Mouse (Mus musculus) hindbrain, postnatal 0 days (tissue): Measurements from ENCODE around the gene Kcnk15. TPM values are rescaled to one million over a fixed set of nuclear protein-coding genes. Genes with fewer than 3 reads are reported as not detected.
A peak's percentile ranks its signal among the peaks of the same experiment; 100 is the strongest.

Experiments used
- ATAC-seq: fragments of 200-750 bp; cut with Nextera tagmentation; 2 replicates; pipeline ENCODE4 v1.8.0; 2017; ENCODE audit warnings: mild to moderate bottlenecking, moderate TSS enrichment, moderate library complexity
- DNase-seq: peaks from one replicate; pipeline ENCODE4 v3.0.0-alpha.2; 2015; ENCODE audit warnings: low spot score
- H3K27ac ChIP-seq: fragments of 300-500 bp; sonication (generic); 2 replicates; pipeline ENCODE4 v1.5.1; 2014; ENCODE audit warnings: mild to moderate bottlenecking
- H3K27me3 ChIP-seq: fragments of 300-500 bp; sonication (generic); 2 replicates; pipeline ENCODE4 v1.6.1; 2014; ENCODE audit warnings: low read length, mixed read lengths; ENCODE audit not compliant: insufficient read depth
- H3K36me3 ChIP-seq: fragments of 300-500 bp; sonication (generic); 2 replicates; pipeline ENCODE4 v1.6.1; 2014; ENCODE audit warnings: low read length, mixed read lengths; ENCODE audit not compliant: insufficient read depth
- H3K4me1 ChIP-seq: fragments of 300-500 bp; sonication (generic); 2 replicates; pipeline ENCODE4 v1.6.1; 2014; ENCODE audit warnings: antibody characterized with exemption, low read length, mixed read lengths; ENCODE audit not compliant: insufficient read depth
- H3K4me2 ChIP-seq: fragments of 300-500 bp; sonication (generic); 2 replicates; pipeline ENCODE4 v1.6.1; 2014; ENCODE audit warnings: low read depth, mild to moderate bottlenecking, low read length, moderate library complexity, mixed read lengths
- H3K4me3 ChIP-seq: fragments of 300-500 bp; sonication (generic); 2 replicates; pipeline ENCODE4 v1.5.1; 2014; ENCODE audit warnings: low read length
- H3K9ac ChIP-seq: fragments of 300-500 bp; sonication (generic); replicated peaks from 2 replicates; pipeline ENCODE4 v1.6.1; 2014; ENCODE audit warnings: mild to moderate bottlenecking, low read length, moderate library complexity, mixed read lengths
- H3K9me3 ChIP-seq: fragments of 300-500 bp; sonication (generic); 2 replicates; pipeline ENCODE4 v1.6.1; 2016; ENCODE audit warnings: low read length, mixed read lengths
- CTCF ChIP-seq: IDR thresholded peaks from 2 replicates; pipeline ENCODE4 v1.5.1; 2016; ENCODE audit warnings: antibody characterized with exemption, control low read depth, low read depth
- WGBS: fragments of 180-500 bp; shearing (Covaris S2); extraction: QIAGEN DNeasy Blood & Tissue Kit; methylation state at CpG from one replicate; pipeline ENCODE4 v1.1.7; 2014; 5-methylcytosine and 5-hydroxymethylcytosine counted together
- polyA plus RNA-seq: library from polyadenylated mRNA; unstranded; fragments of >200 nt; fragmentation: Nextera tagmentation; extraction: Ambion mirVana; gene quantifications from 2 replicates; pipeline ENCODE4 v1.2.1, GENCODE M21; 2015
- total RNA-seq: library from RNA; depleted of rRNA; stranded (reverse); fragments of >200 nt; gene quantifications from 2 replicates; pipeline ENCODE4 v1.2.3, GENCODE M21; 2014

Gene Kcnk15
- total and polyA plus RNA-seq, 2 experiments from 2014 or later = 0.40 to 0.58 TPM

DNA sequence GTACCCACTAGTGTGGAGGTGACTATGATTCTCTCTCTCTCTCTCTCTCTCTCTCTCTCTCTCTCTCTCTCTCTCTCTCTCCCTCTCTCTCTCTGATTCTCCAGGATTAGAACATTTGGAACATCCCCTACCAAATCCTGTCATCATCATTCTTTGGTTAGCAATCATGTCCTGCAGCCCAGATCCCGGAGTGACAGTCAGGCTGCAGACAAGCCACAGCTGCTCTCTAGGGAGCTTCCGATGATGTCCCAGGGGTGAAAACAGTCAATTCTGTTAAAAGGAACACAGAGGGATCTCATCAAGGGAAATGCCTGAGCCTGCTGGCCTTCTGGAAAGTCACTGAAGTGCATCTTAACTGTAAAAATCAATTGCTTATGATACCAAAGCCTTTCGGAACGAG is 11.4 kb upstream of the Kcnk15 start:
- WGBS = 63% methylated on average over 4 of the region's 4 CpGs
- ATAC-seq (no peak), DNase-seq (no peak)
- H3K4me1 ChIP-seq = no peaks in the 10 kb centered on the region
- no peak overlapping the region for H3K4me3 ChIP-seq
- no peaks in the 10 kb centered on the region for H3K9me3 ChIP-seq
- no peak for TF ChIP-seq CTCF
- no peak overlapping the region for H3K4me2 ChIP-seq
- no peak overlapping the region for H3K27ac ChIP-seq
- H3K9ac ChIP-seq = no peak overlapping the region
- no peaks in the 10 kb centered on the region for H3K27me3 ChIP-seq
- no peaks in the 10 kb centered on the region for H3K36me3 ChIP-seq

GRCm38 (mm10) chr2:163857233-163857632 is 3.8 kb downstream of the Kcnk15 start:
- Histone ChIP-seq H3K27me3 (peaks cover 50% of the 10 kb centered on the region), H3K9ac (no peak overlapping the region), H3K4me3 (no peak overlapping the region), H3K4me1 (no peaks in the 10 kb centered on the region), H3K27ac (no peak overlapping the region), H3K4me2 (no peak overlapping the region), H3K9me3 (no peaks in the 10 kb centered on the region), H3K36me3 (no peaks in the 10 kb centered on the region)
- no peak for TF ChIP-seq CTCF
- 78% methylated on average over 6 of the region's 6 CpGs for WGBS
- ATAC-seq (peak; percentile 42; the same call in 1 of the 2 replicates), DNase-seq (no peak)

- 15% methylated on average over 50 of the region's 50 CpGs for WGBS
- DNase-seq (peak; percentile 68), ATAC-seq (peak; percentile 79)
- TF ChIP-seq CTCF = peak; percentile 68
- Histone ChIP-seq H3K36me3 (no peaks in the 10 kb centered on the region), H3K27ac (no peak overlapping the region), H3K27me3 (peaks cover 41% of the 10 kb centered on the region), H3K9ac (no peak overlapping the region), H3K4me2 (peak overlapping the region; percentile 32), H3K4me3 (peak overlapping the region; percentile 7; the same call in 1 of the 2 replicates), H3K4me1 (no peaks in the 10 kb centered on the region), H3K9me3 (no peaks in the 10 kb centered on the region)
These were observed 5.0 kb downstream of the Kcnk15 start for GRCm38 (mm10) chr2:163858254-163858947.

DNA sequence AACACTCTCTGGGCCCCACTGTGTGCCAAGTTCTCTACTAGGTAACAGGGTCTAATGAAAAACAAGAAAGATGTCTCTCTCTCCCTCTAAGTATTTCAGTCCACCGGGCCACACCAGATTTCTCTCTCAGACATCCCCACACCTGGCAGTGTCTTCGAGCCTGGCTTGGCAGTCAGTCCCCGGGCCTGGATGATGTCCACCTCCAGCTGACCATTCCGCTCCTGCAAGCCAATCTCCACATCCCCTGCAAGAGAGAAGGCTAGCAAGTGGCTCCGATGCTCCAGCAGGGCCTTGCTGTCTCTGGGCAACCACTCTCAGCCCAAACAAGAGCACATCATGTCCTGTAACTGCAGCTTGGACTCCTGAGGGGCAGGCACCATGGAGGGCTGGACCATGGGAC is 11.9 kb downstream of the Kcnk15 start:
- Histone ChIP-seq H3K27me3 (no peaks in the 10 kb centered on the region), H3K36me3 (0 out of 2 replicates have a peak, but pooled peaks cover 3% of the 10 kb centered on the region), H3K4me3 (no peak overlapping the region), H3K9ac (no peak overlapping the region), H3K9me3 (no peaks in the 10 kb centered on the region), H3K4me2 (no peak overlapping the region), H3K4me1 (no peaks in the 10 kb centered on the region), H3K27ac (no peak overlapping the region)
- TF ChIP-seq CTCF = no peak
- no peak for DNase-seq
- no peak for ATAC-seq
- WGBS = 89% methylated on average over 5 of the region's 5 CpGs

DNA sequence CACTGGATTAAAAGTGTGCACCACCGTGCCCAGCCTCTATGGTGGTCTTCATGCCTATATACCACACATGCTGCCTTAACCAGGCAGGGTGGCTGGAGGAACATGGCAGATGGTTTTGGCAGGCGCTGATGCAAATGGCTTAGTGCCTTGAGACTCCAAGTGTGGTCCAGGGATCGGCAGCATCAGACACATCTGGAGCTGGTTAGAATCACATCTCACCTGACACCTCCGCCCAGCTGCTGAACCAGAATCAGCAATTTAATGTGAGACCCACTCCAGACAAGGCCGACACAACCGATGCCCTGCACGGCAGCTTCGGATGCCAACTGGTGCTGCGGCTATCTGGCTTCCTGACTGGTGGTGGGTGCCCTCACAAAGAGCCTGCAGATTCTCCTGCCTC is 12.6 kb downstream of the Kcnk15 start:
- no peak for ATAC-seq
- no peaks in the 10 kb centered on the region for H3K9me3 ChIP-seq
- 89% methylated on average over 9 of the region's 9 CpGs for WGBS

GRCm38 (mm10) chr2:163869783-163870182 is 16.3 kb downstream of the Kcnk15 start:
- no peaks in the 10 kb centered on the region for H3K27me3 ChIP-seq
- DNase-seq = no peak
- no peak overlapping the region for H3K4me2 ChIP-seq
- no peak overlapping the region for H3K4me3 ChIP-seq
- 0 out of 2 replicates have a peak, but pooled peaks cover 1% of the 10 kb centered on the region for H3K4me1 ChIP-seq
- no peak for ATAC-seq
- H3K27ac ChIP-seq = no peak overlapping the region
- WGBS = 31% methylated on average over 5 of the region's 5 CpGs
- H3K9me3 ChIP-seq = no peaks in the 10 kb centered on the region
- TF ChIP-seq CTCF = no peak
- H3K36me3 ChIP-seq = no peaks in the 10 kb centered on the region
- H3K9ac ChIP-seq = no peak overlapping the region

More for the DNA sequence above, 12.6 kb downstream of the Kcnk15 start:
- H3K27ac ChIP-seq = no peak overlapping the region
- H3K4me3 ChIP-seq = no peak overlapping the region
- TF ChIP-seq CTCF = no peak
- H3K9ac ChIP-seq = no peak overlapping the region
- 0 out of 2 replicates have a peak, but pooled peaks cover 3% of the 10 kb centered on the region for H3K36me3 ChIP-seq
- no peaks in the 10 kb centered on the region for H3K27me3 ChIP-seq
- no peak overlapping the region for H3K4me2 ChIP-seq
- H3K4me1 ChIP-seq = no peaks in the 10 kb centered on the region
- DNase-seq = no peak

GRCm38 (mm10) chr2:163871266-163871665 is 17.8 kb downstream of the Kcnk15 start:
- DNase-seq (no peak), ATAC-seq (no peak)
- H3K4me1 ChIP-seq = peaks cover 11% of the 10 kb centered on the region; the same call in 1 of the 2 replicates
- H3K27me3 ChIP-seq = no peaks in the 10 kb centered on the region
- H3K4me2 ChIP-seq = no peak overlapping the region
- TF ChIP-seq CTCF = no peak
- no peaks in the 10 kb centered on the region for H3K36me3 ChIP-seq
- no peak overlapping the region for H3K27ac ChIP-seq
- H3K4me3 ChIP-seq = no peak overlapping the region
- WGBS = 89% methylated on average over 4 of the region's 4 CpGs
- H3K9me3 ChIP-seq = no peaks in the 10 kb centered on the region
- H3K9ac ChIP-seq = no peak overlapping the region
